Mouse (Mus musculus) liver, embryonic 14.5 days (tissue): ENCODE data around the gene Orc1.

Experiments
- CTCF ChIP-seq: IDR thresholded peaks from 2 replicates; pipeline ENCODE4 v1.5.1; 2016; ENCODE audit warnings: antibody characterized with exemption, low read depth, control low read depth
- EP300 ChIP-seq: IDR thresholded peaks from 2 replicates; pipeline ENCODE4 v1.6.1; 2016; ENCODE audit warnings: antibody characterized with exemption, low read depth

- TF ChIP-seq CTCF, result no peak
- no peak for TF ChIP-seq EP300
Measured at GRCm38 (mm10) chr4:108619587-108620341, 40.5 kb downstream of the Orc1 start, which contains the start of gene Cc2d1b.
